Mouse (Mus musculus): ENCODE results near the gene Rps6ka4. TPM values are rescaled to one million over a fixed set of nuclear protein-coding genes. Genes with fewer than 3 reads are reported as not detected.

The Rps6ka4 gene
- polyA plus RNA-seq, 1 experiment from 2014 or later: 13.9 TPM

GRCm38 (mm10) chr19:6819143-6819827, 21.2 kb downstream of the Rps6ka4 start:
- Histone ChIP-seq H3K9ac (ENCODE audit: low read length) (no peak overlapping the region), H3K9me3 (ENCODE audit: control insufficient read depth, low read length) (0 out of 2 replicates have a peak, but pooled peaks cover 2% of the 10 kb centered on the region), H3K4me1 (ENCODE audit: control insufficient read depth in 2 of 2, insufficient read depth in 2 of 2, low read length in 2 of 2) (peaks cover 0 to 2% of the 10 kb centered on the region in 2 experiments; a peak in 1 of 4 replicates), H3K27ac (replicated peaks in 1 of 2; ENCODE audit: control insufficient read depth in 1 of 2, insufficient read depth in 1 of 2, low read depth in 2 of 2, low read length in 2 of 2) (no peak overlapping the region), H3K4me3 (ENCODE audit: control insufficient read depth in 1 of 2, insufficient read depth in 1 of 2, low read depth in 1 of 2, low read length in 2 of 2) (no peak overlapping the region), H3K4me2 (ENCODE audit: low read length) (no peak overlapping the region), H3K27me3 (ENCODE audit: control insufficient read depth, insufficient read depth, low read length) (no peaks in the 10 kb centered on the region), H3K36me3 (ENCODE audit: control insufficient read depth, insufficient read depth, low read length) (no peaks in the 10 kb centered on the region)
- no peak for ATAC-seq (ENCODE audit: insufficient number of reproducible peaks, insufficient read depth, low FRiP score, low read depth)
- WGBS: 34% methylated on average over 10 of the region's 10 CpGs

DNA sequence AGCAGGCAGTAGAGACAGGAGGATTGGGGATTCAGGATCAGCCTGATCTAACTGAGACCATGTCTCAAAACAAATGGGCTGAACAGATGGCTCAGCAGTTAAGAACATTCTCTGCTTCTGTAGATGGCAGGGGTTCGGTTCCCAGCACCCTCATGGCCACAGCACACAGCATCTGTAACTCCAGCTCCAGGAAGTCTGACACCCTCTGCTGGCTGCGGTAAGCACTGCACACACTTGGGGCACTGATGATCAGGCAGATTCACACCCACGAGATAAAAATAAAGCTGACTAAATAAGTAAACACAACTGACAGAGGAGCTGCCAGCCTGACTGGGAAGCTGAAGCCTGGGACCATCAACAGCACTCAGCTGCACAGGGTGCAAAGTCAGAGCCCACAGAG, 25.5 kb downstream of the Rps6ka4 start:
- 70% methylated on average over 3 of the region's 3 CpGs for WGBS

DNA sequence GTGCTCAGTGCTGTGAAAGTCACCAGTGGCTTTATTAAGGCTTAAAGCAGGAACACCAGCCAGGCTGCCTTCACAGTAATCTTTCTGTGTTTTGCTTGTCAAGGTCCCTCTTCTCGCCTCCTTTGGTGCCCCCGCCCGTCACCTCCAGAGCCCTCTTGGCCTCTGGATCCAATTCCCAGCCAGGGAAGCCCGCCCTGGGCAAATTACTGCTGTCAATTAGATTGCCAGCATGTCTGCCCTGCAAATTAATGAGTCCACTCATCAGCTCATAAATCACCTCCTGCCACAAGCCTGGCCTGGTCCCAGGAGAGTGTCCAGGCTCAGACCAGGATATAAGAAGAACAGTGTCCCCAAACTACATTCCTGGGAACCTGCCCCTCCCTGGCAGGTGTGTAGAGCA, 26.1 kb downstream of the Rps6ka4 start:
- Histone ChIP-seq H3K9me3 (ENCODE audit: control insufficient read depth, low read length) (no peaks in the 10 kb centered on the region), H3K27ac (replicated peaks in 1 of 2; ENCODE audit: control insufficient read depth in 1 of 2, insufficient read depth in 1 of 2, low read depth in 2 of 2, low read length in 2 of 2) (no peak overlapping the region), H3K27me3 (ENCODE audit: control insufficient read depth, insufficient read depth, low read length) (no peaks in the 10 kb centered on the region), H3K9ac (ENCODE audit: low read length) (no peak overlapping the region), H3K4me2 (ENCODE audit: low read length) (no peak overlapping the region), H3K4me3 (ENCODE audit: control insufficient read depth in 1 of 2, insufficient read depth in 1 of 2, low read depth in 1 of 2, low read length in 2 of 2) (no peak overlapping the region), H3K4me1 (ENCODE audit: control insufficient read depth in 2 of 2, insufficient read depth in 2 of 2, low read length in 2 of 2) (peaks cover 0 to 2% of the 10 kb centered on the region in 2 experiments; a peak in 1 of 4 replicates), H3K36me3 (ENCODE audit: control insufficient read depth, insufficient read depth, low read length) (no peaks in the 10 kb centered on the region)
- WGBS: 65% methylated on average over 4 of the region's 4 CpGs
- no peak for ATAC-seq (ENCODE audit: insufficient number of reproducible peaks, insufficient read depth, low FRiP score, low read depth)

More for the DNA sequence above, 25.5 kb downstream of the Rps6ka4 start:
- Histone ChIP-seq H3K9ac (ENCODE audit: low read length) (no peak overlapping the region), H3K4me2 (ENCODE audit: low read length) (no peak overlapping the region), H3K4me3 (ENCODE audit: control insufficient read depth in 1 of 2, insufficient read depth in 1 of 2, low read depth in 1 of 2, low read length in 2 of 2) (no peak overlapping the region), H3K4me1 (ENCODE audit: control insufficient read depth in 2 of 2, insufficient read depth in 2 of 2, low read length in 2 of 2) (peaks cover 0 to 2% of the 10 kb centered on the region in 2 experiments; a peak in 1 of 4 replicates), H3K36me3 (ENCODE audit: control insufficient read depth, insufficient read depth, low read length) (no peaks in the 10 kb centered on the region), H3K27me3 (ENCODE audit: control insufficient read depth, insufficient read depth, low read length) (no peaks in the 10 kb centered on the region), H3K9me3 (ENCODE audit: control insufficient read depth, low read length) (no peaks in the 10 kb centered on the region), H3K27ac (replicated peaks in 1 of 2; ENCODE audit: control insufficient read depth in 1 of 2, insufficient read depth in 1 of 2, low read depth in 2 of 2, low read length in 2 of 2) (no peak overlapping the region)
- no peak for ATAC-seq (ENCODE audit: insufficient number of reproducible peaks, insufficient read depth, low FRiP score, low read depth)

Small RNA genes within 50 kb of the gene (microRNA-seq; reads per million reads assigned to microRNA genes)
- gene Mir5046: not detected

Other genes starting within 250 kb of the Rps6ka4 start
- 0.22 and 0.65 TPM in 2 replicates for gene Ccdc88b, start 17.6 kb upstream of the Rps6ka4 start, polyA plus RNA-seq (2014; fragmentation: Nextera tagmentation; extraction: Ambion mirVana)
- 81.9 and 95.0 TPM in 2 replicates for gene Trmt112, start 69.1 kb upstream of the Rps6ka4 start, polyA plus RNA-seq (2014; fragmentation: Nextera tagmentation; extraction: Ambion mirVana)
- 192 and 210 TPM in 2 replicates for gene Prdx5, start 69.5 kb upstream of the Rps6ka4 start, polyA plus RNA-seq (2014; fragmentation: Nextera tagmentation; extraction: Ambion mirVana)
- 14.4 and 18.0 TPM in 2 replicates for gene Esrra, start 81.2 kb upstream of the Rps6ka4 start, polyA plus RNA-seq (2014; fragmentation: Nextera tagmentation; extraction: Ambion mirVana)
- 1.4 and 1.7 TPM in 2 replicates for gene Catsperz, start 84.7 kb upstream of the Rps6ka4 start, polyA plus RNA-seq (2014; fragmentation: Nextera tagmentation; extraction: Ambion mirVana)
- gene Kcnk4, start 93.9 kb upstream of the Rps6ka4 start, polyA plus RNA-seq (2014; fragmentation: Nextera tagmentation; extraction: Ambion mirVana): 0.27 and 0.46 TPM in 2 replicates
- 55.9 and 58.0 TPM in 2 replicates for gene Bad, start 101.2 kb upstream of the Rps6ka4 start, polyA plus RNA-seq (2014; fragmentation: Nextera tagmentation; extraction: Ambion mirVana)
- 20.7 and 20.8 TPM in 2 replicates for gene Gpr137, start 101.8 kb upstream of the Rps6ka4 start, polyA plus RNA-seq (2014; fragmentation: Nextera tagmentation; extraction: Ambion mirVana)
- gene Ppp1r14b, start 134.3 kb upstream of the Rps6ka4 start, polyA plus RNA-seq (2014; fragmentation: Nextera tagmentation; extraction: Ambion mirVana): 170 and 184 TPM in 2 replicates
- gene Plcb3, start 135.8 kb upstream of the Rps6ka4 start, polyA plus RNA-seq (2014; fragmentation: Nextera tagmentation; extraction: Ambion mirVana): 15.2 and 16.8 TPM in 2 replicates
- 64.2 and 65.1 TPM in 2 replicates for gene Fkbp2, start 139.9 kb upstream of the Rps6ka4 start, polyA plus RNA-seq (2014; fragmentation: Nextera tagmentation; extraction: Ambion mirVana)
- gene Vegfb, start 147.0 kb upstream of the Rps6ka4 start, polyA plus RNA-seq (2014; fragmentation: Nextera tagmentation; extraction: Ambion mirVana): 141 and 153 TPM in 2 replicates
- gene Dnajc4, start 151.9 kb upstream of the Rps6ka4 start, polyA plus RNA-seq (2014; fragmentation: Nextera tagmentation; extraction: Ambion mirVana): 40.0 and 42.9 TPM in 2 replicates
- 29.7 and 31.8 TPM in 2 replicates for gene Nudt22, start 155.5 kb upstream of the Rps6ka4 start, polyA plus RNA-seq (2014; fragmentation: Nextera tagmentation; extraction: Ambion mirVana)
- gene Trpt1, start 155.5 kb upstream of the Rps6ka4 start, polyA plus RNA-seq (2014; fragmentation: Nextera tagmentation; extraction: Ambion mirVana): 20.0 and 22.0 TPM in 2 replicates
- gene Fermt3, start 178.8 kb upstream of the Rps6ka4 start, polyA plus RNA-seq (2014; fragmentation: Nextera tagmentation; extraction: Ambion mirVana): 5.2 and 6.6 TPM in 2 replicates
- 174 and 175 TPM in 2 replicates for gene Stip1, start 199.3 kb upstream of the Rps6ka4 start, polyA plus RNA-seq (2014; fragmentation: Nextera tagmentation; extraction: Ambion mirVana)
- gene Macrod1, start 216.2 kb upstream of the Rps6ka4 start, polyA plus RNA-seq (2014; fragmentation: Nextera tagmentation; extraction: Ambion mirVana): 50.5 and 53.0 TPM in 2 replicates